Mouse (Mus musculus): ENCODE measurements around the gene Sox5. TPM values are rescaled to one million over a fixed set of nuclear protein-coding genes. Genes with fewer than 3 reads are reported as not detected.
A peak's percentile ranks its signal among the peaks of the same experiment; 100 is the strongest.

Sox5 gene
- polyA plus RNA-seq, 1 experiment: 2.5 TPM

- H3K4me1 ChIP-seq (ENCODE audit: control insufficient read depth, insufficient read depth, insufficient read length): no peaks in the 10 kb centered on the region
Observed at GRCm38 (mm10) chr6:144708410-144708809, 73.4 kb downstream of the Sox5 start.

DNA sequence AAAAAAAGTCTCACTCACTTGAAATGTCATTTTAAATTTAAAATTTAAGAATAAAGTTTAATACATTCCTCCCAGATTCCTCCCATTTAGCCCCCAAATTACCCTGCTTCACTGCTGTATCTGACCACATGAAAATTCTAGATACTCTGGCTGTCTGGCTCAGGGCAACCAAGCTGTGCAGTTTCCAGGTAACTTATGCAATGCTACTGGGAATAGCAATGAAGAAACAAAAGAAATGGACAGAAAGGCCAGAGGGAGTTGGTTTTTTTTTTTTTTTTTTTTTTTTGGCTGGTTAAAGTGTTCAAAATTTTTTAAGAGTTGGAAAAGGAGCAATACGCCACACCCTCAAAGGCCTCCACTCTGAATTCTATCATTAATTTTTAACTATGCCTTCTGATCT, 73.8 kb downstream of the Sox5 start:
- no peak overlapping the region for H3K27ac ChIP-seq (ENCODE audit: insufficient read depth, low read length)
- no peak for DNase-seq (ENCODE audit: low read depth in 1 of 2, low spot score in 2 of 2)
- no peak for TF ChIP-seq CTCF (IDR thresholded peaks at IDR 0.05; ENCODE audit: extremely low read depth, insufficient read depth, insufficient read length, insufficient replicate concordance)
- TF ChIP-seq POLR2A (IDR thresholded peaks at IDR 0.05; ENCODE audit: low read depth, low read length): no peak
- no peaks in the 10 kb centered on the region for H3K4me1 ChIP-seq (ENCODE audit: control insufficient read depth, insufficient read depth, insufficient read length)
- no peaks in the 10 kb centered on the region for H3K36me3 ChIP-seq (ENCODE audit: control insufficient read depth, insufficient read depth, low read length)
- H3K27me3 ChIP-seq (ENCODE audit: control insufficient read depth, insufficient read depth, low read length): no peaks in the 10 kb centered on the region
- no peak overlapping the region for H3K4me3 ChIP-seq (ENCODE audit: extremely low read depth, insufficient read depth, insufficient read length)
- 100% methylated on average over 1 of the region's 1 CpGs for WGBS

More at GRCm38 (mm10) chr6:144708410-144708809, 73.4 kb downstream of the Sox5 start:
- no peaks in the 10 kb centered on the region for H3K36me3 ChIP-seq (ENCODE audit: control insufficient read depth, insufficient read depth, low read length)
- WGBS: 88% methylated on average over 4 of the region's 4 CpGs
- TF ChIP-seq POLR2A (IDR thresholded peaks at IDR 0.05; ENCODE audit: low read depth, low read length): no peak
- no peak for TF ChIP-seq CTCF (IDR thresholded peaks at IDR 0.05; ENCODE audit: extremely low read depth, insufficient read depth, insufficient read length, insufficient replicate concordance)
- no peak overlapping the region for H3K4me3 ChIP-seq (ENCODE audit: extremely low read depth, insufficient read depth, insufficient read length)
- H3K27ac ChIP-seq (ENCODE audit: insufficient read depth, low read length): no peak overlapping the region
- no peak for DNase-seq (ENCODE audit: low read depth in 1 of 2, low spot score in 2 of 2)
- no peaks in the 10 kb centered on the region for H3K27me3 ChIP-seq (ENCODE audit: control insufficient read depth, insufficient read depth, low read length)

DNA sequence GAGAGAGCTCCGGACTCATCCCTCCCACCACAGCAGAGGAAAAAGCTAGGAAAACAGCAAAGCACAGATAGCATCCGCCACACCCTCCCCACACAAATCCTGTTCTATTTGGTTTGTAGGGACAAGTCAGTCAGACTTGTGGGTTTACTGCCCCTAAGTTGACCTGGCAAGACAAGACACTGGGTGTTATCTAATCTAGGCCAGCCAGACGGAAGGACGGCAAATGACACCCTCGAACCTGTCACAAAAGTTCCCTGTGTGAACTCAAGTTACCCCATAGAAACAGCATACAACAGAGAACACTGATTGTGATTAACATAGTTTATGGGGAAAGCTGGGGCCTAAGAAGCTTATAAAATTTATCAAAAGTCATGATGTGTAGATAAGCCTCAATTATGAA, 76.8 kb downstream of the Sox5 start:
- no peak for TF ChIP-seq CTCF (IDR thresholded peaks at IDR 0.05; ENCODE audit: extremely low read depth, insufficient read depth, insufficient read length, insufficient replicate concordance)
- TF ChIP-seq POLR2A (IDR thresholded peaks at IDR 0.05; ENCODE audit: low read depth, low read length): no peak
- Histone ChIP-seq H3K4me1 (ENCODE audit: control insufficient read depth, insufficient read depth, insufficient read length) (no peaks in the 10 kb centered on the region), H3K36me3 (ENCODE audit: control insufficient read depth, insufficient read depth, low read length) (no peaks in the 10 kb centered on the region), H3K4me3 (ENCODE audit: extremely low read depth, insufficient read depth, insufficient read length) (no peak overlapping the region), H3K27me3 (ENCODE audit: control insufficient read depth, insufficient read depth, low read length) (no peaks in the 10 kb centered on the region), H3K27ac (ENCODE audit: insufficient read depth, low read length) (no peak overlapping the region)
- 86% methylated on average over 5 of the region's 5 CpGs for WGBS
- no peak for DNase-seq (ENCODE audit: low read depth in 1 of 2, low spot score in 2 of 2)

GRCm38 (mm10) chr6:144695660-144696059, 86.1 kb downstream of the Sox5 start:
- Histone ChIP-seq H3K36me3 (ENCODE audit: control insufficient read depth, insufficient read depth, low read length) (no peaks in the 10 kb centered on the region), H3K4me3 (ENCODE audit: extremely low read depth, insufficient read depth, insufficient read length) (no peak overlapping the region), H3K27me3 (ENCODE audit: control insufficient read depth, insufficient read depth, low read length) (no peaks in the 10 kb centered on the region), H3K4me1 (ENCODE audit: control insufficient read depth, insufficient read depth, insufficient read length) (peaks cover 8% of the 10 kb centered on the region; the same call in 1 of the 2 replicates), H3K27ac (ENCODE audit: insufficient read depth, low read length) (no peak overlapping the region)
- 89% methylated on average over 4 of the region's 4 CpGs for WGBS
- DNase-seq (ENCODE audit: low read depth in 1 of 2, low spot score in 2 of 2): no peak
- TF ChIP-seq CTCF (IDR thresholded peaks at IDR 0.05; ENCODE audit: extremely low read depth, insufficient read depth, insufficient read length, insufficient replicate concordance): no peak
- TF ChIP-seq POLR2A (IDR thresholded peaks at IDR 0.05; ENCODE audit: low read depth, low read length): no peak

GRCm38 (mm10) chr6:144693211-144693899, 88.4 kb downstream of the Sox5 start:
- no peak for TF ChIP-seq POLR2A (IDR thresholded peaks at IDR 0.05; ENCODE audit: low read depth, low read length)
- no peak for TF ChIP-seq CTCF (IDR thresholded peaks at IDR 0.05; ENCODE audit: extremely low read depth, insufficient read depth, insufficient read length, insufficient replicate concordance)
- peak in 1 of 2 experiments; percentile 20 for DNase-seq (ENCODE audit: low read depth in 1 of 2, low spot score in 2 of 2)
- Histone ChIP-seq H3K27me3 (ENCODE audit: control insufficient read depth, insufficient read depth, low read length) (no peaks in the 10 kb centered on the region), H3K36me3 (ENCODE audit: control insufficient read depth, insufficient read depth, low read length) (no peaks in the 10 kb centered on the region), H3K4me3 (ENCODE audit: extremely low read depth, insufficient read depth, insufficient read length) (no peak overlapping the region), H3K27ac (ENCODE audit: insufficient read depth, low read length) (no peak overlapping the region), H3K4me1 (ENCODE audit: control insufficient read depth, insufficient read depth, insufficient read length) (peaks cover 10% of the 10 kb centered on the region)
- WGBS: 54% methylated on average over 7 of the region's 7 CpGs

GRCm38 (mm10) chr6:144691298-144692041, 90.3 kb downstream of the Sox5 start:
- 78% methylated on average over 7 of the region's 7 CpGs for WGBS
- DNase-seq (ENCODE audit: low read depth in 1 of 2, low spot score in 2 of 2): no peak
- H3K4me1 ChIP-seq (ENCODE audit: control insufficient read depth, insufficient read depth, insufficient read length): peaks cover 13% of the 10 kb centered on the region
- H3K36me3 ChIP-seq (ENCODE audit: control insufficient read depth, insufficient read depth, low read length): no peaks in the 10 kb centered on the region
- no peaks in the 10 kb centered on the region for H3K27me3 ChIP-seq (ENCODE audit: control insufficient read depth, insufficient read depth, low read length)
- peak overlapping the region; percentile 43; the same call in 1 of the 2 replicates for H3K27ac ChIP-seq (ENCODE audit: insufficient read depth, low read length)
- no peak overlapping the region for H3K4me3 ChIP-seq (ENCODE audit: extremely low read depth, insufficient read depth, insufficient read length)
- TF ChIP-seq POLR2A (IDR thresholded peaks at IDR 0.05; ENCODE audit: low read depth, low read length) (no peak), CTCF (IDR thresholded peaks at IDR 0.05; ENCODE audit: extremely low read depth, insufficient read depth, insufficient read length, insufficient replicate concordance) (no peak)

All from spleen, adult 2 months (tissue).